12 mouse cellular contexts compared by ENCODE assay signal in the genomic region with DNA sequence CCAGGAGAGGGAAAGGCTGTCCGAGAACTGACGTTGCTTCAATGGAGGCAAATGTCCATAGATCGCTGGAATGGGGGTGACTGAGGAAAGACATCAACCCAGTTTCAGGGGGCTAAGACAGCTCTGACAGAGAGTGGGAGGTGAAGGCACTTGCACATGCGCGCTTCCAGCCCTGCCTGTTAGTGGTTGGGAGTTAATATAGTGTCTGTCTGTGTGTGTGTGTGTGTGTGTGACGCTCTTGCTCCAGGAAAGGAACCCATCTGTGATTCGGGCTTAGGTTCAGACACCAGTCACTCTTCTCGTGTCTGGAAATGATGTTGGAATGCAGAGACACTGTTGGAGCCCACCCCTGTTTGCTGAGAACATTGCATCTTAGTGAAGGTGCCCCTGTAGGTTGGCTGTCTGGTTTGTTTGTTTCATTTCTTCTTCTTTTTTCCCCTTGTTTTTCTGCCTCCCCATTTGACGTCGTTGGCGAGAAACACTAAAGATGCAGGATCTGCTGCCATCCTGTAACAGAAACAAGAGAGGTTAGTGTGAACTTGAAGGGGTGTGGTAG. TPM values are rescaled to one million over a fixed set of nuclear protein-coding genes. Genes with fewer than 3 reads are reported as not detected.
A peak's percentile ranks its signal among the peaks of the same experiment; 100 is the strongest.
DNase-seq lines count a peak whose midpoint lies in the region; ATAC-seq lines count a peak whose summit lies in the region.
"Had no signal": no experiment of that assay in that cellular context is flagged by ENCODE, and none has a peak within 500 bp of the region (broad histone marks: within the 10 kb centered on the region; RNA-seq: fewer than 3 reads in every experiment).

No protein-coding gene starts in this region.

- H3K4me2 ChIP-seq in hindbrain, embryonic 12.5 days (replicated peaks), result peak overlapping the region; percentile 73
- H3K4me2 ChIP-seq in midbrain, embryonic 13.5 days (replicated peaks), result peak overlapping the region; percentile 78

- peaks cover 48% of the 10 kb centered on the region for H3K27me3 ChIP-seq in hindbrain, embryonic 12.5 days
- H3K27me3 ChIP-seq in midbrain, embryonic 13.5 days, result peaks cover 7% of the 10 kb centered on the region

- H3K27ac ChIP-seq in hindbrain, embryonic 12.5 days, result peak overlapping the region; percentile 95
- peak overlapping the region; percentile 97 for H3K27ac ChIP-seq in midbrain, embryonic 13.5 days

- H3K9me3 ChIP-seq in hindbrain, embryonic 12.5 days (replicated peaks), result no peaks in the 10 kb centered on the region
- H3K9me3 ChIP-seq in midbrain, embryonic 13.5 days, result no peaks in the 10 kb centered on the region

- peak overlapping the region; percentile 86 for H3K9ac ChIP-seq in hindbrain, embryonic 12.5 days
- H3K9ac ChIP-seq in midbrain, embryonic 13.5 days (replicated peaks), result peak overlapping the region; percentile 96

- under 1% methylated on average over 11 of the region's 11 CpGs for WGBS in hindbrain, embryonic 12.5 days
- WGBS in midbrain, embryonic 13.5 days, result 1% methylated on average over 11 of the region's 11 CpGs

- DNase-seq in Muller cell, postnatal 12 days (ENCODE audit: inconsistent ontology term), result peak; percentile 8
- DNase-seq in embryo, embryonic 11 days, result peak; percentile 49
- no peak for DNase-seq in thymus, postnatal 25 days
- DNase-seq in adrenal gland, adult 8-10 months, result no peak
- no peak for DNase-seq in ovary, postnatal 10 days (ENCODE audit: low spot score)
- DNase-seq: cerebellum, adult 2 months; right cerebral cortex, postnatal 14 days had no signal

- H3K4me3 ChIP-seq in hindbrain, embryonic 12.5 days, result peak overlapping the region; percentile 70
- H3K4me3 ChIP-seq in midbrain, embryonic 13.5 days (replicated peaks), result peak overlapping the region; percentile 84

- no peaks in the 10 kb centered on the region for H3K36me3 ChIP-seq in hindbrain, embryonic 12.5 days
- H3K36me3 ChIP-seq in midbrain, embryonic 13.5 days, result no peaks in the 10 kb centered on the region

- ATAC-seq in hindbrain, embryonic 12.5 days (ENCODE audit: low FRiP score), result no peak
- ATAC-seq in midbrain, embryonic 13.5 days, result no peak
- no peak for ATAC-seq in frontal cortex, adult (ENCODE audit: low TSS enrichment)
- ATAC-seq: inflammation-experienced regulatory T-cells, adult 6 months had no signal

- H3K4me1 ChIP-seq in hindbrain, embryonic 12.5 days, result peaks cover 60% of the 10 kb centered on the region
- H3K4me1 ChIP-seq in midbrain, embryonic 13.5 days (replicated peaks), result peaks cover 71% of the 10 kb centered on the region

RNA-seq across cellular contexts. Expression of a gene that starts 1.9 kb away (rescaled TPM):
- polyA plus RNA-seq in hindbrain, embryonic 12.5 days (2016; fragmentation: Nextera tagmentation; extraction: Ambion mirVana), result 46.1 and 49.1 TPM in 2 replicates
- polyA plus RNA-seq in midbrain, embryonic 13.5 days (2015; fragmentation: Nextera tagmentation; extraction: Ambion mirVana), result 33.3 and 53.1 TPM in 2 replicates
- total RNA-seq in adrenal gland, adult 8-10 months (2022), result 1 to 10 TPM; 1.1 to 2.8 (median 2.0) TPM
- polyA plus RNA-seq: inflammation-experienced regulatory T-cells, adult 6 months had no signal

RNA-seq across cellular contexts. Expression of a gene that starts 30.0 kb away (rescaled TPM):
- not detected in 2 replicates for polyA plus RNA-seq in hindbrain, embryonic 12.5 days (2016; fragmentation: Nextera tagmentation; extraction: Ambion mirVana)
- 0.18 and 0.20 TPM in 2 replicates for polyA plus RNA-seq in midbrain, embryonic 13.5 days (2015; fragmentation: Nextera tagmentation; extraction: Ambion mirVana)
- under 1 TPM in 2 of 4 experiments, not detected in 2; 0.52 to 0.86 TPM for total RNA-seq in adrenal gland, adult 8-10 months (2022)
- polyA plus RNA-seq: inflammation-experienced regulatory T-cells, adult 6 months; urinary bladder, adult 2 months had no signal

Comparison
In these comparisons a context has a peak if more than half of its experiments do, and no peak if none do; other contexts are left out.
1. DNase-seq: peak in Muller cell, postnatal 12 days (single experiment) and embryo, embryonic 11 days (single experiment); none in thymus, postnatal 25 days (single experiment), adrenal gland, adult 8-10 months (single experiment) and ovary, postnatal 10 days (single experiment).